Mouse (Mus musculus) retina, postnatal 1 day (tissue): ENCODE measurements around the gene Cdh8.
"Not testable (repeated sequence)": the region's sequence is repeated elsewhere in the genome, so short reads cannot be mapped to it uniquely, and the experiment has no call there.

Experiments used
- DNase-seq: peaks from one replicate; pipeline ENCODE4 v3.0.0-alpha.2; 2012

The Cdh8 gene

DNA sequence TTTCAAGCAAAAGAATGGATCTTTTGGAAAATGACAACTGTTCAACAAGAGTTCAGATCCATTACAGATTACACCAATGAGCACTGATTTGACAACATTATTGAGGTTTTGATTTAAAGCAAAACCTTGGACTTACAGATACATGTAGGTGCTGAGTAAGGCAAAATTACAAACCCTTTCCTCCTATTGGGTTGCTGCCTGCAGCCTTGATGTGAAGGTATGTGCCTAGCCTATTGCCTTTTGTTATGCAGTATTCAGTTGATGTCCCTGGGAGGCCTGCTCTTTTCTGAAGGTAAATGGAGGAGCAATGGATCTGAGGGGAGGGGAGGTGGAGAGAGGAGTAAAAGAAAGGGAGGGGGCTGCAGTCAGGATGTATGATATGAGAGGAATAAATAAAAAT lies 135.9 kb downstream of the Cdh8 start:
- no peak for DNase-seq

DNA sequence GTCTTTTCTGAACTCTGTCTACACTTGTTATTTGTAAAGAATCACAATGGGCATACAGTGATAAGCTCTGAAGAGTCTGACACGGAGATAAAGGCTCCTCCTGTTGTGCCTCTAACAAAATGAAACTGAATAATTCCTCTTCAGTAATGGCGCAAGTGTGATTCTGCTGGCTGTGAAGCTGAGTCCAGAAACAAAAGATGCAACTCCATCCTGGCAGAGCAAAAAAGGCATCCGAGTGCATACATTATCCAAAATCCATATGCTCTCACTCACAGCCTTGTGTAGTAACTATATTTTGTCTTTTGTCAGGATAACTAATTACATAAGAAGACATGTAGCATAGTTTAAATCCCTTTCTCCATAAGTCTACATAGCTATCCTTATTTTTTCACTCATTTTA lies 149.1 kb downstream of the Cdh8 start:
- DNase-seq = no peak

DNA sequence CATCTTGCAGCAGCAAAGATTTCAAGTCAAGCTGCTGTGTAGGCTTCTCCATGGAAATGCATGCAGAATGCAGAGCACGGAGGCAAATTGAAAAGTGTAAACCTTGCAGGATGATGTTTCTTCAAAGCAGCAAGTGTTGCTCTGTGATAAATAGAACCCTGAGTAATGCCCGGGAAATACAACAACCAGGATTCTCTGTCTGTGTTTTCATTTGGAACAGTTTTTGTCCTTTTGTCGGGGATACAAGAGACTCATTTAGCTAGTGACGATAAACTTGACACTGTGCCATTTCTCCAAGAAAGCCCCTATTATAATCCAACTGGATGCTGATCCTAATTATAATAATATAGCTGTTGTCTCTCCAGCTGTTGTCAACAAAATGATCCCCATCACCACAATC lies 181.9 kb downstream of the Cdh8 start:
- peak; percentile 91 for DNase-seq

- no peak for DNase-seq
Observed at GRCm38 (mm10) chr8:99223697-99224096, 192.6 kb downstream of the Cdh8 start.

DNA sequence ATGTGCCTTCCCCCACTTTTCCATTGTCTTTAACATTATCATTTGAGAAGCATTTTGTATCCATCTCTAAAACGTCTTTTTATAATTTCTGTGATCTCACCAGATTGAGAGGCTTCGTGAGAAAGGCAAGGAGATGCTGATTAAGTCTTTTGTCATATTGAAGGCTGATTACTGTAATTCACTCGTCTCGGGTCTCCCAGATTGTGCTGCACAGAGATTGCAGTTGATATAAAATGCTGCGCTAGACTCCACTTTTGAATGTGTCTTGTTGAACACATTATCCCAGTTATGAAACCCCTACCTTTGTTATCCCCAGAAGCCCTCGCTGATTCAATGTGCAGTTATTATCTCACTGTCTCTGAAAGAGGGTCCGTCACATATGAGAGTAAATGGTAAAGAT lies 211.1 kb downstream of the Cdh8 start:
- DNase-seq = no peak

DNA sequence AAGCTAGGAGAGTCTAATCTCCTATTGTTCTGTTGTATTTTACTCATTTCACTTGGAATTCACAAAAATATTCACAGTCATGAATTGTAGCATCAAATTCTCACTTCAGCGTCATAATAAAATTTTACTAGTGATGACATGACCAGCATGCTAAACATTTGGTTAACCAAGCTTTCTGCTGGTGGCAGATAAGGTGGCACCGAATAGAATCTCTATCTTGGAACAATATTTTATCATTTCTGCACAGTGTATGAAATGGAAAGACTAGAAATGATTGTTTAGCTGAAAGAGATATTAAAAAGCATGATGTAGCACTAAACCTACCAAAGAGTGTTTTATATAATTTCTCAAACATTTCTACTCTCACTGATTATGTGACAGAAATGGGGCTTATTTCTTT lies 225.6 kb downstream of the Cdh8 start:
- DNase-seq = no peak

DNA sequence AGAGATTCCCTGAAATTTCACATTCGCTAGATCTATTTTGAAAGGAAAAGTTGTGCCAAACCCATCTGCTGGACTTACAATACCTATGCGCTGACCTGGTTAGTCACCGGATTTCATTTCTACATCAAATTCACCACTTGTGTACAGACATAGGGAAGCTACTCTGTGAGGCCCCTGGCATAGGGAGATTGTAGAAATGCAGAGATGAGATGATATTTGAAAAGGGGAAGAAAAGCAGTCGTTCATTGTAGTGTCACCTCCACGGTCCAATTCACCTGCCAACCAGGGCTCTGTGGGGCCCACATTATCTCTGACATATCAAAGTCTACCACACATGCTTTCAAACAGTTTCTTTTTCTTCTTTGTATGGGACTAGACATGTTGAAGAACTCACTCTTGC lies 229.4 kb downstream of the Cdh8 start:
- no peak for DNase-seq

DNA sequence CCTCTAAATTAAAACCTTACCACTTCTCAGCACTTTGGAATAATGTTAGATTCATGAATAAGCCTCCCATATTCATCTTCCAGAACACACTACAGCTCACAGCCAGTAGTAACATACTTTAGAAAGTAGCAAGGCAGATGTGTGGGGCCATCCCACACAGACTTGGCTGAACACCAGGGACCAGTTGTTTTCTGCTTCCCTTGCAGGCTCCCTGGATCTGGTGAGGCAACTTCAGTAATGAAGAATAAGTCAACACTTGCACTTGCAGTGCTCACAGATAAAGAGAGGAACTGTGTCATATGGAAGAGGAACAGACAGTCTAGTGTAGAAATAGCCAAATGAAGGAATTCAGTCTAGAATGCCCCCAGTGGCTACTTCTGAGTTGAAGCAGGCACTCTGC lies 232.1 kb downstream of the Cdh8 start:
- no peak for DNase-seq

DNA sequence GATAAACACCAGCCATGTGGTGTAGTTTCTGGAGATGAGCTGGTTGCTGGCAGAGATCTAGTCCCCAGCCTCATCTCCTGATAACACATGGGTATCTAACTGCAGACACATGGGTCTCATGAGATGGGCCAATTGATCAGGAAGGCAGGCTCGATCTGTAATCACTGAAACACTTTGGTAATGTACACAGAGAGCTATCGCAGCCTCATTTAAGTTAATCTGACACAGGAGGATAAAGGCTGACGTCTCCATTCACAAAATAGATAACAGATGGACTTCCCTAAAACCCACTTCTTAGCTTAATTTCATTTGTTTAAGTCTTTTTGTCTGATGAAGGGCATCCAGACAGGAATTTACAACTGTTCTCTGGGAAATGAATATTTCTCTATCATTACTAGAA lies 249.3 kb downstream of the Cdh8 start:
- DNase-seq = no peak

DNA sequence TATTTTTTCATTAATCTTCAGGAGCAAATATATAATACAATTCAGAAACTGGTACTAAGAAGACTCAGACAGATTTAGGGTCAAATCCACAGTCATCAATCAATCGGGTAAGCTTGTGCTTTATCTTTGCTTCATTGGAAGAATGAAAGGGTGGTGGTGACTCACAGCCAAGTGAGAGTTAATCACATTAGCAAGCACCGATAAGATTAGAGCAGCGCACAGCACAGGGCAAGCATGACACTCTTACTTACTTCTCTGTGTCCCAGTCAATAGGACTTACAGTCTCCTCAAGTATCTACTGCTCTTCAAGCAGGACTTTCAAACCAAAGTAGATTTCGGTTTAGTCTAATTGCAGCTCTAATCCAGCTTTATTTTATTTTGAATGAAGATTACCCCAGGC lies 254.6 kb downstream of the Cdh8 start:
- peak; percentile 10 for DNase-seq

- no peak for DNase-seq
Observed at GRCm38 (mm10) chr8:99145436-99145835, 270.8 kb downstream of the Cdh8 start.

DNA sequence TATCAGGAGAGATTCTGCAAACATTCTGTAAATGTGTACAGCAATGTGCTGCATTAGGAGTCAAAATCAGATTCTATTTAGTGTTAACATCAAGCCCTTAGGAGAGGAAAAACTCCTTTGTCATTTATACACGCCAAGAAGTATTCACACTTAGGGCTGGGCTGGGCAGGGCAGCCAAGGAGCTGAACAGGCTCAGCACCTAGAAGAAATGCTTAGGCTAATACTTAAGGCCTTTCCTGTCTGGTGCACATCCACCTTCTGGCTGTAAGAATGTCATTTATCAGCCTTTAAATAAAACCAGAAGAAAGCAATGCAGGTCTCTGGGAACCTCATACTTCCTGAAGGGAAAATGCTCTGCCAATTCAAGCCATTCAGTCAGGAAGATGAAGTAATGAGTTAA lies 271.5 kb downstream of the Cdh8 start:
- DNase-seq = not testable (repeated sequence)

DNA sequence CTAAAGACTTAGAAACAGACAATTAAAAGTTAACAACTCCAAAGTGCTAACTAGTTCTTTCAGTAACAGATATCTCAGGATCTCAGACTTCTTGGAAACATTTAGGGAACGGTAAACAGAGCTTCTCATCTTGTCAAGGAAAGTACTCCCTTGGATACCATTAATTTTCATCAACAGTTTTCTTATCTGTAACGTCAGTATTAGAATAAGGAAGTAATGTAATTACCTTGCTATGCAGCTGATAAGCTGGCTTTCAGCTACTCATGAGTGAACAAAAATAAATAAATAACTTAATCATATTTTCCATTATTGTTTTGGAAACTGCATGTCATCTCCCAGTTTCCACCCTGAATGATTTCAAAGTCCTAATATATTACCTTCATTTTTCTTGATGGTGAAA lies 317.8 kb downstream of the Cdh8 start:
- DNase-seq = no peak

GRCm38 (mm10) chr8:99051344-99051743 lies 364.9 kb downstream of the Cdh8 start:
- peak; percentile 4 for DNase-seq

DNA sequence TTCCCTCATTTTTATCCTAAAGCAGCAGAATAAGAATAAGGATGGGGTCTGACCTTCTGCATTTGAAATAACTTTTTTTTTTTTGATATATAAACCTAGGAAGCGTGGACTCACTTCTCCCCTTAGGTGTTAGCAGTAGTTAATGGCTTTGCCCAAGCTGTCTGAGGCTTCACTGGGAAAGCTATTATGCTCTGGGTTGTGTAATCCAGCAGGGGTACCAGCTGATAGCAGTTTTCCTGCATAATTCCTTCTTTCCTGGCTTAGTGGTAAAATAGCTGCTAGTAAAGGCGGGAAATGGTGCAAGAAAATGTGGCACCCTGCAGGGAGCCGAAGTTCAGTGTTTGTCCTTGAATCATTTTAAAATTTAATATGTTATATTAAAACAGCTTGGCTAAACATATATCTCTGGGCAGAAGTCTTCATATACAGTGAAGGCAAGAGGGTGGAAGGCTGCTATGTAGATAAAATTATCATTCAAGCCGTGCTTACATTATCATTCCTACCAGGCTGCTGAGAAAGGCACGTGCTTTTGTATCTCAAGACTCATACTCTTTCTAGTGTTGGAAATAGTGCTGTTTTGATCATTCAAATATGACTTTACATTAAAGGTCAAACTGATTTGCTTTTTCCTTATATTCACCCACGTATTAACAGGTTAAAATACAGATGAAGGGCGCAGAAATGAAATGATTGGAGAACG lies 367.5 kb downstream of the Cdh8 start:
- no peak for DNase-seq

GRCm38 (mm10) chr8:99040423-99040822 lies 375.8 kb downstream of the Cdh8 start:
- no peak for DNase-seq

GRCm38 (mm10) chr8:99031060-99031459 lies 385.2 kb downstream of the Cdh8 start:
- no peak for DNase-seq
